Mouse (Mus musculus) brain, embryonic 18.5 days (tissue): ENCODE results near the gene Ncoa3.

Experiments
- DNase-seq: peaks from one replicate; pipeline ENCODE4 v3.0.0-alpha.2; 2012; ENCODE audit warnings: low read depth, low spot score

The Ncoa3 gene

DNA sequence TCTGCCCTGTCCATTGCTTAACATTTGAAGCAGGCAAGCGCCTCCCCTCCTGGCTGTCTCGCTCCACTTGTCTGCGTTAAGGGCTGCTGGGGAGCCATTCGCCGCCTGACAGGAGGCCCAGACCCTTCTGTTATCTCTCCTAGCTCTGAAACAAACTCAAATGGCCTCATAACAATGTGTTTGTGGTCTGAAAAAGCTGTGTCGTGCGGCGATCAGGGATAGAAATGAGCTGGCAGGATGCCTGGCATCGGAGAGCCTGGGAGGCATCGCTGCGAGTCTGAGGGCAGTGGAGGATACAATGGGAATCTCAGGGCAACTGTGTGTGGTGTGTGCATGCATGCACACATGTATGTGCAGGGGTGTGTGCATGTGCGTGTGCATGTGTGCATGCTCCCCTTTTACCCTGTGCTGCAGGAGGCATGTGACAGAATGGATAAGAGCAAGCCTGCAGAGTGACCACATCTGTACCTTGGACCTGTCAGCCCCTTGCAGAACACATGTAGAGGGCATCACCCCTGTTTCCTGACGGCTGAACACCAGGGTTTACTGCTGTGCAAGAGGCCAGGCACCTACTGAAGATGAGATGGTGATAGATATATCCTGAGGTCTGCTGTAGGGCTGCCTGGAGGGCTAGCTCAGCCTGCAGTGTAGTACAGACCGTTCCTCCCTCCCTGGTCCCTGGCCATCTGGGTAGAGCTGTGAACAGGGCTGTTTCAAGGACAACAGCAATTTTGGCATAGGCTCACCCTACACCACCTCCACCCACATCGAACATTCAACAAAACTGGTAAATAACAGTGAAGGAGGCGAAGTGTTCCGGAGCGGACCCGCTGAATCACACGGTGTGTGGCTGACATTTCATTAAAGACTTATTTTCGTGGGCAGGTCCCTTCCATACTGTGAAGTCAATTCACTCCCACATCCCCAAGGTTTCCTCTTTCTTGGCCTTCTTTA, 108.2 kb downstream of the Ncoa3 start:
- DNase-seq: no peak

- DNase-seq: no peak
Observed at GRCm38 (mm10) chr2:166102893-166103292, 110.5 kb downstream of the Ncoa3 start.

DNA sequence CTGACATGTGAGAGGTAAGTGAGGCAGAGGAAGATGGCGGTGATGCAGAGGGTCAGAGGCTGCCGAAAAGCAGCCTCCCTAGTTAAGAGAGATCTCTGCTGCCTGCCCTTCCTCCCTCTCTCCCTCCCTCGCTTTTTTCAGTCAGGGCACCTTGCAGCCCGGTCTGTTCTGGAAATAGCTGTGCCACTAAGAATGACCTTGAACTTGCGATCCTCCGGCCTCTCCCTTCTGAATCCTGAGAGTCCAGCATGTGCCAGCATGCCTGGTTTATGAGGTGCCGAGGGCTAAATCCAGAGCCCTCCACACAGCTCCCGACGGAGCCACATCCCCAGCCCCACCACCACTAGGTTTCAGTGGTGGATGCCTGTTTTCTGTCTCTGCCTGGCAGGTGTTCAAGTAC, 113.5 kb downstream of the Ncoa3 start:
- DNase-seq: no peak

GRCm38 (mm10) chr2:166106631-166107030, 114.2 kb downstream of the Ncoa3 start:
- no peak for DNase-seq

- no peak for DNase-seq
Observed at GRCm38 (mm10) chr2:166107911-166108310, 115.5 kb downstream of the Ncoa3 start.

- DNase-seq: peak; percentile 58
Observed at GRCm38 (mm10) chr2:166108326-166108725, 115.9 kb downstream of the Ncoa3 start.

GRCm38 (mm10) chr2:166110764-166111163, 118.3 kb downstream of the Ncoa3 start:
- DNase-seq: no peak

- no peak for DNase-seq
Observed at GRCm38 (mm10) chr2:166111238-166111637, 118.8 kb downstream of the Ncoa3 start.

DNA sequence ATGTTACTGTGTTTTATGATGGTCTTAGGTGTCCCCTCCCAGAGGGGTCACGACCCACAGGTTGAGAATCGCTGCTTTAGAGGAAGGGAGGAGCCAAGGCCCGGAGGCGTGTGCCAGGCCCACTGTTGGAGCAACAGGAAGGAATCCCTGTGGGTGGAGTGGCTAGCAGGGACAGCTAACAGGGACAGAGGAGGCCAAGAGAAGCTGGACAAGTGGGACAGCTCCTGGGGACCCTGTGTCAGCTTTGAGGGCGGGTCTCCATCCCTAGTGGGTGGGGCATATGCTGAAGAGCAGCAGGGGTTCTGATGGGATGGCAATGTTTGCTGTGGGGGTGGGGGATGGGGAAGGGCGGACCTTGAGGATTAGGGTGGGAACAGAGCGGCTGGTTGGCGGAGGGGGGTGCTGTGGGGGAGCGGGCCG, 119.4 kb downstream of the Ncoa3 start:
- DNase-seq: no peak

- no peak for DNase-seq
Observed at GRCm38 (mm10) chr2:166112986-166113385, 120.5 kb downstream of the Ncoa3 start.

DNA sequence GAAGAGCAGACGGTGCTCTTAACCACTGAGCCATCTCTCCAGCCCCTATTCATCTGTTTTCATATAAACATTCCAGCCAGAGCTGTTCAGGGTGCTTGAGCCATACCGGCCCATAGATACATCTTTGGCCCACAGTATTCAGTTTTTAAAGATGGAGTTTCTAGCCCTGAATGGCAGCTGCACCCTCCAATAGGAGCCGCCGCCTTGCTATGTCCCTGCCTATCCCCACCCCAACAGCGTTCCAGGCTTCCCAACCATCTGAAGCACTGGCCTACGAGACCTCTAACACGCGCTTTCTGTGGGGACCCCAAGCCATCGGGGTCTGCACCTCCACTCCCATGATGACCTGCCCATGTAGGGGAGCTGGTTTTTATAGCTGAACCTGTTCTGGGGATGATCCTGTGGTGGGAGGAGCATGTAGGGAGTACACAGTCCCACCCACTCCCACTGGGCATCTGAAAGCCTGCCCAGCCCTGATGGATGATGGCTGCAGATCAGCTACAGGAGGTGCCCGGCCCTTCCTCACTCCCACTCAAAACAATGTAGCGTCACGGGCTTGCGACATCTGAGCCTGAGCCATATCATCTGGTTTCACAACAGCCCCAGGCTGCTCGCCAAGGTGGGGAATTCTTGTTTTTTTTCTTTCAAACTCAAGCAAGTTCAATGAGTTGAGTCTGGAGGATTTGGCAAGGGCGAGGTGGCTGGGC, 123.3 kb downstream of the Ncoa3 start:
- no peak for DNase-seq

- no peak for DNase-seq
Observed at GRCm38 (mm10) chr2:166116278-166116608, 123.8 kb downstream of the Ncoa3 start.

- no peak for DNase-seq
Observed at GRCm38 (mm10) chr2:166116704-166117103, 124.3 kb downstream of the Ncoa3 start.

- no peak for DNase-seq
Observed at GRCm38 (mm10) chr2:166119992-166120391, 127.6 kb downstream of the Ncoa3 start.

- DNase-seq: no peak
Observed at GRCm38 (mm10) chr2:166121681-166122355, 129.4 kb downstream of the Ncoa3 start.

- no peak for DNase-seq
Observed at GRCm38 (mm10) chr2:166122781-166123180, 130.3 kb downstream of the Ncoa3 start.
